Mouse (Mus musculus): ENCODE measurements around the gene Sh3gl3. TPM values are rescaled to one million over a fixed set of nuclear protein-coding genes. Genes with fewer than 3 reads are reported as not detected.

Sh3gl3 gene
- total RNA-seq (2014; fragmentation: Nextera tagmentation), result not detected in 2 replicates
- not detected in 2 replicates for total RNA-seq (2017)

DNA sequence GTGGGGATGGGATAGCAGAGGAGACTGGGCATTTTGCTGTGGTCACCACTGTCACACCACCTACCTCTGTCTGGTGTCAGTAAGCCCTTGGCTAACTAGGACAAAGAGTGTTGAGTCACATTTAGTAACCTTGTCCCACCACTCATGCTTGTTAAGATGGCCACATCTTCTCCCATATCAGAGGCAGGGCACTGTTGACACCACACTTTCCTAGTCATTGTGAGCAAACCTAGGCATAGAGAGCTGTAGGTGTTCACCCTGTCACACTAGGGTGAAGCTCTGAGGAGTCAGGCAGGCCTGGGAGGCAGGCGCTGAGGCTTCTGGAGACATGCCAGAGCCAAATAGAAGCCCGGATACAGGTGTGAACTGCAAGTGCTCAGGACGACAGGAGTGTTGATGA is at the start of gene Sh3gl3:
TSS of gene Sh3gl3 (plus strand) at position 301 of the 400 bp plus-strand sequence.
- ATAC-seq (replicated peaks; ENCODE audit: poor library complexity, severe bottlenecking), result no peak

DNA sequence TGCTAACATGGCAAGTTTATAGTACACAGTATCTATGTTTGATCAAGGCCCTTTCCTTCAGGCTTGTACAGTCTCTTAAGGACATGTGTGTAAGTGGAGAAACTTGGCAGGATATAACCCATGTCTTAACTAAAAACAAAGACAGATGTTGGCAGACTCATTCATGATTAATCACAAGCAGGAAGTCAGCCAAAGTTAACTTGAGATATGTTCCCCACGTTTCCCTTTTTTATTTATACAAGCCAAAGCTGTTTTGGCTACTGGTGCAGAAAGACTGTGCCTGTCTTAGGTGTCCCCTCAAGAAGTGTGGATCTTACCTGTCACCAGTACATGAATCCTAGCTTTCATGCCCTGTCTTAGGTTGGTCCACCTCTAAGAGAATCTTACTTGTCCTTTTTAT is 35.4 kb upstream of the Sh3gl3 start:
- no peak for ATAC-seq (replicated peaks; ENCODE audit: poor library complexity, severe bottlenecking)

DNA sequence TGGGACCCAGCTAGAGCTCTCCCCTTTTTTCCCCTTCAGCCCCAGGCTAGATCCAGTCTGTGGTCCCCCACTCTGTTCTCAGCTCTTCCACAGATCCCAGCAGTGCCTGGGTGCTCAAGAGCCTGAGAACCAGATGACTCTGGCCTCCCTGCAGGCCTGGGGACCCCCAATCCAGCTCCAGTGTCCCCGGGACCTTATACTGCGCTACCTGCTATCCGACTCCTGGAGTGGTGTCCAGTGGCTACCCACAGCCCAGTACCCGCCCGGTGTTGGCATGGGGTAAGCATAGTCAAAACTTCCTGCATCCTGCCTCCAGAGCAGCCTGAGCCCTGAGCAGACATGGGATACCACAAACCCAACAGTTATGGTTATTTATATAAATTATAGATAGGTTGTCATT is 26.5 kb upstream of the Sh3gl3 start:
- ATAC-seq (replicated peaks; ENCODE audit: poor library complexity, severe bottlenecking), result no peak

DNA sequence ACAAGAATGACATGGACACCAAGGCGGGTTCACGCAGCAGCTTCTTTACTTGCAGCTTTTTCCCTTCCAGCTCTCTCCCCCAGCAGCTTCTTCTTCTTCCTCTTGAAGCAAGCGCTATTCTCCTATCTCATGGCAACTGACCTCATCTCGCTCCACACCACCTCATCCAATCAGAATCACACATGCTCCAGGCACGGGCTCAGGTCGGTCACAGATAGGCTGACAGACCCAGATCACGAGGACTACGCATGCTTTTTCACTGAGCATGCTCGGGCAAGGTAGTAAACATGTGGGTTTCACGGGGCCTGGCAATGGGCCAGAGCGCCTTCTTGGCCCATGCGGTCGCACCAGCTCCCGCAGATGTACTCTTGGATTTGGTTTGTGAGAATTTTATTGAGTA is 9.0 kb upstream of the Sh3gl3 start:
- ATAC-seq (replicated peaks; ENCODE audit: poor library complexity, severe bottlenecking), result no peak

DNA sequence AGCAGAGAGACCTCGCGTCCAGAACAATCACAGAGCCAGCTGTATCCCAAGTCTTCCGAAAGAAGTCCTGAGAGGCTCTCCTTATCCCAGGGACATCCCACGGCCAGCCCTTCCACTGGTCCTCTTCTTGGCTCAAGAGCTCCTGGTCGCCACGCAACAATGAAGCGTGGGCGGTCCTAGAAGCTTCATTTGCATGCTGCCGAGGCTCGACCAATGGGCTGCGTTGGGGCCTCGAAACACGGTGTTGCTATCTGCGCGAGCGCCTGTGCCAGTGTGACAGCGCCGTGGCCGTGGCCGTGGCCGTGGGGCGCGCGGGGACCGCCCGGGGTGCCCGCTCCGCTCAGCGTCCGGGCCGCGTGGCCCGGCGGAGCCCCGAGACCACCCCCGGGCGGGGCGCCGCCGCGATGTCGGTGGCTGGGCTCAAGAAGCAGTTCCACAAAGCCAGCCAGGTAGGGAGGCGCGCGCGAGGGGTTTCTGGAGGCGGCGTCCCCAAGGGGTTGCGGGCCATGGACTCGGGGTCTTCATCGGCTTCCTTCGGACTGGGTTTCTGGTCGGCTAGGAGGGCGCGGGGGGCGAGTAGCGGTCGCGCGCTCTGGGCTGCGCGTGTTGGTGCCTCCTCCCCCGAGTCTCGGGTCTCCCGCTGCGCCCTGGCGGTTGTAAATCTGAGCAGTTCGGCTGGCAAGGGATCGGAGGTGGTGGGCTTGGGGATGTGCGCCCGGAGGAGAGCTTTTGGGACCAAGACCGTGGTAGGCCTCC is 1.1 kb downstream of the Sh3gl3 start:
- ATAC-seq (replicated peaks; ENCODE audit: poor library complexity, severe bottlenecking), result peak; percentile 93

DNA sequence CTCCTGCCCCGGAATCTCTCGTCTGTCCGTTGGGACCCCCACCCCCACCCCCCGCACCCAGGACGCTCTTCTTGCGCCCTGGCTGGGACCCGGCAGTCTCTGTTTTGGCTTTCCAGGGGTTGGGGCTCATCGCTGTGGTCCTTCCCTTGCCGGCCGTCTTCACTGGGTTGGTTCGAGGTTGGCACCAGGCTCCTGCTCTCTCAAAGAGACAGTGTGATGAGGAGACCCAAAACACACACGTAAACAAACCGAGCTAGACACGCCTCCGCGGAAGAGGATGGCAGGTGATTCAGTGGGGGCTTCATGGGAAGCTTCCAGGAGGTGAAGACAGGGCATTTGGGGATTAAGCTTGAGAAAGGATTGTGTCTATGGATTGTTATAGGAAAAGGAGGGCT is 1.7 kb downstream of the Sh3gl3 start:
- ATAC-seq (replicated peaks; ENCODE audit: poor library complexity, severe bottlenecking), result no peak

DNA sequence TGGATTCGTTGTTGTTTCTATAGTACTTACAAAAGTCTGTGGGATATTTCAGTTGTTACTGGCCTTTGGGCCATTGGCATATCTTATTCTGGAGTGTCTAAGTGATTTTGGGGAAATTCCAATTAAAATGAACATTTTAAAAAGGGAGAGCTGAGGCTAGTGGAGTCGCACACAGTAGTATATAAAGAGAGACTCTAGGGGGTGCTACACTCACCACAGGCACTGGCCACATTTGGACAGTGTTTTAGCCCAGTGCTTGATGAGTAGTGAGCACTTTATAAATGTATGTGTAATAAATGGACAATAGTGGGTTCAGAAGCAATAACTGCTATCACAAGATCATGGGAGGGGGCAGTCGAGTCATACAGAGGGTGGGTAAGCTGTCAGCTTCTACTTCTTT is 2.6 kb downstream of the Sh3gl3 start:
- no peak for ATAC-seq (replicated peaks; ENCODE audit: poor library complexity, severe bottlenecking)

DNA sequence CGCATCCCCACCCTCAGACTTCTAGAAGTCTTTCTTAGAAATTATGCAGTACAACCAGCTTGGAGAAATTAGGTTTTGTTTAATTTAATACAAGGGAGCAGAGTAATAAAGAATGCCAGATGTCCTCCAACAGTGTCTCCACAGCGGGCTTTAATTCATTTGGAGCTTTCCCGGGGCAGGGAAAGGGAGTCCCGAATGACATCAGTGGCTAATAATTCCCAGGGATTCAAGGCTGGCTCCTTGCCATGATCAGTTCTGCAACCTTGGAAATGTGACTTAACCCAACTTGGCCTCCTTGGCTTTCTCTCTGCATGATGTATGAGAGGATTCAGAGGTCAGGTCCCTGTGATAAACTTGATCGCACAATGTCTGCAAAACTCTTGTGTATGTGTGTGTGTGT is 3.7 kb downstream of the Sh3gl3 start:
- no peak for ATAC-seq (replicated peaks; ENCODE audit: poor library complexity, severe bottlenecking)

DNA sequence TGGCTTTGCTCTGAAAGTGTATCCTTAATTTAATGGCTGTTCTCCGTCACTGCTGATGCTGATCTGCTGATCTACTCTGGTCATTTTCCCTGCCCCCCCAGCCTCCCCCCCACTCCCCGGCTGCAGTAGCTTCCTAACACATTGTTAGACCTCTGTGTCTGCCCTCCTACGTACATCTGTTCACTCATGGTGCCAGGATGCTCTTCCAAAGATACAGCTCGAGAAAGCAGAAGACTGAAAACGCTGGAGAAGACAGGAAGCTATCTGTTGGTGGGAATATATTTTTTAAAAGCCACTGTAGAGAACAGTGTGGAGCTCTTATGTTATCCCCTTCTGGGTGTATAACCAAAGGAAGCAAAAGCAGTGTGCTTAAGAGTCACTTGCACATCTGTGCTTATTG is 7.3 kb downstream of the Sh3gl3 start:
- ATAC-seq (replicated peaks; ENCODE audit: poor library complexity, severe bottlenecking), result no peak

DNA sequence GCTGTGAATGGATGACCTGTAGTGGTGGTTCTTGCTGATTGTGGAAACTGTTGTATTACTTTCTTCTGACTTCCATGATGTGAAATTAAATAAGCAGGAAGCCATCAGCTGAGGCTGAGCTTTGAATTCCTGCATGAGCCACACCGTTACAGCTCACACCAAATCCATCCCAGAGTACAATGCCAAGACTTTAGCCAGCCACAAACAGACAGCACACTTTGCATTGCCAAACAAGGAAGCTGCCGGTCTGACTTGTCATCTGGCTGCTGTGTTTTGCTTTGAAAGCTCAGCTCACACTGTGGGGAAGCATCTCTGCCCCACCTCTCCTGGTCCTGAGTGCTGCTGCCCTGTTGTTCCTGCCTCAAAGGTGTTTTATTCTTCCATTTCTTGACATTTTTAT is 9.1 kb downstream of the Sh3gl3 start:
- ATAC-seq (replicated peaks; ENCODE audit: poor library complexity, severe bottlenecking), result no peak

DNA sequence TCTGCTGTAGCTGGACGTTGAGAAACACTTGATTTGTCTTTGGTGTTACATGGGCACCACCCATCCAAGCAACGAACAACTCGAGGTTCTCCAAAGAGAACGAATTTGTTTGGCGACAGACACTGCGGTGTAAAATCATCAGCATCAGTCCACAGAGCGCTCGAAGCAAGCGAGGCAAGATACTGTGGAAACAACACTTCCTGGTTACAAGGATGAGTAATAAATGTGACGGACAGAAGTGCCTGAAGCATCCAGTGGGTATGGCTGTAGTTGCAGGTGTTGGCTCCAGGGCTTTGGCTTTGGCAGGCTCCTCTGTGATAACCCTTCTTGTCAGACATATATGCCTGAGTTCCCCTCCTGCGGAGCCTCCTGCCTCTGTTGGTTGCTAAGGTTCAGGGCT is 18.0 kb downstream of the Sh3gl3 start:
- ATAC-seq (replicated peaks; ENCODE audit: poor library complexity, severe bottlenecking), result no peak

DNA sequence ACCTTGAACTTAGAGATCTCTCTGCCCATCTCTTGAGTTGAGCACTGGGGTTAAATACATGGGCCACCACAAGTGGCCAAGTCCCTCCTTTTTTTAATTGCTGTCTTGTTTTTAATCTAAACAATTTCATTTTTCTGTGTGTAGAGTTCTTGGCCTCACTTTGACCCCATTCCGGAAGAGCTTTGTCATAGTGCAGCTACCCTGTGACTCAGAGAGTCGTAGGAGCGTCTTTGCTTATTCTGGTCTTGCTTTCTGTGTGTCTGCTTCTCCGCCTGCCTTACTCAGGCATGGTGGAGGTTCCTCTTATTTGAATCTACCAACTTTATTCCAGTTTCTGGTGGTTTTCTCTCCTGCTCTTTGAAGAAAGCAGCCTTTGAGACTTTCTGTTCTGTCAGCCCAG is 18.9 kb downstream of the Sh3gl3 start:
- no peak for ATAC-seq (replicated peaks; ENCODE audit: poor library complexity, severe bottlenecking)

DNA sequence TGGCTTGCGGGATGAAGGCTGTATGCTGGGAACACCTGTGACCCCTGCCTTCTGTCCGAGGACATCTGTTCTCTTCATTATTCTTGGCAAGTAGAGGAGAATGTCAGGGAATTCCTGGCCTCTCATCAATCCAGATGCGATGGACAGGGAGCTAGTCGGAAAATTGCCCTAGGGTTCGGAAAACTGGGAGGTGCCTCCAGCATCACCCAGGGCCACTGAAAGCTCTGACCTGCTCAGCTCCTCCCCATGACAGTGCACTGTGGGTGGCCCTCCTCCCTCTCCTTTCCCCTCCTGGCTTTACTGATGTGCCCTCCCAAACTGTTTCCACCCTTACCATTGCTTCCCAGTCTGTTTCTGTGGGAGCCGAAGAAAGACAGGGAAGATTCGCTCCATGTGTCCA is 29.5 kb downstream of the Sh3gl3 start:
- ATAC-seq (replicated peaks; ENCODE audit: poor library complexity, severe bottlenecking), result no peak

DNA sequence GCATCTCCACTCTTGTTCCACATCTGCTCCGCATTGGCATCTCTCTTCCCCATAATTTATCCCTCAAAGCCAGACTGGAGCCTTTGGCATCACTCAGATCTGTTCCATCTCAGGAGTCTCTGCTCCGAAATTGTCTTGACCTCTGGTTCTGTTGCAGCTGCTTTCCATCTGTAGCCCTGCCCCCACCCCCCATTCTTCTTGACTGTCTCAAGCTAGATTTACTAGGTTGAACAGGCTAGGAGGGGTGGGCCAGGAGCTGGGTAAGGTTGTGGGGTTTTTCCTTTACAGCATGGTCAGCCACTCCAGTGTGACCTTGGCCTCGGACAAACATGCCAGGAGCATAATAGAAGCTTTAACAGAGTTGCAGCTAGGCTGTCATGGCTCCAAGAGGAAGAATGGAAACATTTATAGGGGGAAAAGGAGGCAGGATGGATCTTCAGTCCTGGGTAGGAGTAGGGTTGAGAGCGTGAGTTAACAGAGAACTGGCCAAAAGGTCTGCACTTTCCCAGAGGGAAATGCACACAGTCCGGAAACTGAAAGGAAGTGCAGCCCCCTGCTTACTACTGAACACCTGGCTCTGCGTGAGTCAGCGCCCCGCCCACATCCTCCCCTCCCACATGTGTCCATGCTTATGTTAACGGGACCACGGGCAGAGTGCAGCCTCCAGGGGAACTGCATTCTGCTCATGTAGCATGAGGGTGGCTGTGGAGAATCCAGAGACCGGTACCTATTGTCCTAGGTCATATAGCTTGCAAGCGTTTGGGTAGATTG is 30.6 kb downstream of the Sh3gl3 start:
- peak; percentile 66 for ATAC-seq (replicated peaks; ENCODE audit: poor library complexity, severe bottlenecking)

DNA sequence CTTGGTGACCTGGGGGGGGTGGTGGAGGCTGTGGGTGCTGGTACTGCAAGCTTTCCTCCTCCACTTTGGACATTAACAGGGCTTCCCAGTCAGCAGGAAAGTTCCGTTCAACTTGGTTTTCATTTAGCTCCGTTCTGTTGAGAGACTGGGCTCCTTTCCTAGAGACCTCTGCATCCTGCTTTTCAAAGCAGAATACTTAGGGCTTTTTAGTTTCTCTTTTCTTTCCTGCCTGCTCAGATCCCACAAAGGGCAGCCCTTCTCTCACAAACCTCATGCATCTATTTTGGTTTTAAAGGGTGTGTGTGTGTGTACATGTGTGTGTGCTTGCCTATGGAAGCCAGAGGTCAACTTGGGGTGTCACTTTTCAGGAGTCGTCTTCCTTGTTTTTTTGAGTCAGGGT is 31.3 kb downstream of the Sh3gl3 start:
- ATAC-seq (replicated peaks; ENCODE audit: poor library complexity, severe bottlenecking), result no peak

DNA sequence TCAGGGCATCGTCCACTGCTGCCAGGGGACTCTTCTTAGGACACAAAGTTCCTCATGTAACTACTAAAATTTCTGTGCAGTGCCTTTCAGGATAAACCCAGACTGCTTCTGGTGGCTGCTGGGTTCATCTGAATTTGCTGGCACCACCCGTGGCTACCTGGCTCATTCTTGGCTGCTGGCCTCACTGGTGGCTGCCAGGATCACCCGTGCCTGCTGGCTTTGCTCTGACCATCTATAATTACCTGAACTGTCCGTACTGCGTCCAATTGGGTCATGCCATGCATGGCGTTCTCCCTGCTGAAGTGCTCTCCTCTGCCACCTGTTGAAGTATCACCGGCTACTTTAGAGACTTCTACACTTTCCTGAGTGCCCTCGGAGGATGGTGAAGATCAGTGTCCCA is 33.1 kb downstream of the Sh3gl3 start:
- ATAC-seq (replicated peaks; ENCODE audit: poor library complexity, severe bottlenecking), result no peak

DNA sequence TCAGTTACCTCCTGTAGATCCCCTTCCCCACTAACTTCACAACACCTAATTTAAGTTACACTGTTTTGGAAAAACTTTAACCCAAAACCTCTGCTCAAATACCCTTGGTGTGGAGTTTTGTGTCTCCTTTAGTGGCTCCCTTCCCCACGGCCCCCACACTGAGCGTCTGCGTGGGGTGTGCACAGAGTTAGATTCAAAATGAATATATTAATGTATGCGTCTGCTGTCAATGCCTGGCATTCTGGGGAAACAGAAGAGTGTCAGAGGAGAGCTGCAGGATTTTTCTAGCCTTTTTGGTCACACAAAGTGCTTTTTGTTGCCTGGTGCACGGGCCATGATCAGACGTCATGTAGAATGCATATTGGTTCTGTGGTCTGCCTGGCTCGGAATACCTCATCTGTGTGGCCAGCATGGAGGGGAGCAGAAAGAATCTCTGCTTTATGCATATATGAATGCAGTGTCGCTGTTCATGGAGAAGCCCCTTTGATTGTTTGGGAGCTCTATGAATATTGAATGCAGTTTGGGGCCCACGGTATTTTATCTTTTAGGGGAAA is 47.8 kb downstream of the Sh3gl3 start:
- ATAC-seq (replicated peaks; ENCODE audit: poor library complexity, severe bottlenecking), result no peak

DNA sequence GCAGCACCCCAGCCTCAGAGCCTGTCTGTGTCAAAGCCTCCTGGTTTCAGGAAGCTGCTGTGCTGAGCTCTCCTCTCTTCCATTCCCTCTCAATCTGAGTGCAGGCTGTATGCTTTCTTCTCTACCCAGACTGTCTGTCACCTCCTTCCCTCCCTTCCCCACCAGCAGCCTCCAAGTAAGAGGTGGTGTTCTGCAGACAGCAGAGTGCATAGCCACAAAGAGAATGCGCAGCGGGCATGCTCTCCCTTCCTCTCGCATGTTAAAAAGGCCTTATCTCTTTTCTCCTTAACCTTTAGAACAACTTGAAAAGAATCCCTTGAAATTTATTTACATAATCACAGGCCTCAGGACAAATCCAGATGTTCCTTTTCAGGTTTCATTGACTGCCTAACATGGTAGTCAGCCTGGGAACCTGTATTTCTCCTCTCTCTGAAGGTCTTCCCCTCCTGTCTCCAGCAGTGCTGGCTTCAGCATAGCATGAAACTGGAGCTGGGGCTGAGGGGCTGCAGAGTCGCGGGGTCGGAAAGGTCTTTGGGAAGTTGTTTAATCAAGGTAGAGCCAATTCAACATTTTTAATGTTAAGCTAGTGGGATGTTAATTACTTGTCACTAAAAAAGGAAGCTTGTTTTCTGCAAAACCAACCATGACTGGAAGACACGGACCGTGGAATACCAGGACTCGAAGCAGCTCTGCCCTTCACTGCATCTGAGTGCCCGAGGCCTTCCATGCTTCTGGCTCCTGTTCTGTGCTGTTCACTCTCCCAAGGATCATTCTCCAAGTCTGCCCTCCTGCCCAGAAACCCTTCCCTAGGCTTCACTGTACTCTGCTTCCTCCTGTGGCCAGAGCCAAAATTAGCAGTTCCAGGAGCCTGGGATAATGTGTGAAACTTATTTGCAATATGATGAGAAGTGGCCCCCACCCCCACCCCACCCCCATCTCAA is 50.5 kb downstream of the Sh3gl3 start:
- ATAC-seq (replicated peaks; ENCODE audit: poor library complexity, severe bottlenecking), result no peak

DNA sequence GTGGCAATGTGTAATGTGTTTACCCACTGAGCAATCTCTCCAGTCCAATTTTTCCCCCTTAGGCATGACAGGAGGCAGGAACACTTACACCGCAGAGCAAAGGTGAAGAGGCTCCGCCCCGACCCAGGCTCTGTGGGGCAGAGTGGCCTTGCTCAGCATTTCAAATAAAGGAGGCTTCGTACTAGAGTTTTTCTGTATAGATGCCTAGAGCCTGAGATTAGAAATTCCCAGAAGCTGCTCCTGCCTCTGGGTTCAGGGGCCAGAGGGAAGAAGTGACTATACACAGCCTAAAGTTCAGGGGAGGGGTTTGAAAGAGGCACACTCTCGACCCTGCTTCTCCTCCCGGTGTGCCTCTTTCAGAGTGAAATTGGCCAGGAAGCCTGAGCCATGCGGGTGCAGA is 59.6 kb downstream of the Sh3gl3 start:
- ATAC-seq (replicated peaks; ENCODE audit: poor library complexity, severe bottlenecking), result no peak
